Mouse (Mus musculus) myocyte (in vitro differentiated cells): ENCODE measurements at regions not wholly inside any gene's neighbourhood (a gene's known extent, or its start where the extent isn't known, plus 50 kb on each side); places are given as distances from the start of the nearest gene placed in this dataset.

ENCODE experiments used
- H3K27me3 ChIP-seq: one replicate; pipeline ENCODE4 v1.6.1; 2011; ENCODE audit not compliant: control insufficient read depth, insufficient read depth, insufficient read length
- H3K36me3 ChIP-seq: one replicate; pipeline ENCODE4 v1.6.1; 2011; ENCODE audit not compliant: control insufficient read depth, insufficient read depth
- H3K4me2 ChIP-seq: one replicate; pipeline ENCODE4 v1.6.1; 2011; ENCODE audit warnings: low read depth, control low read depth
- H3K4me3 ChIP-seq: one replicate; pipeline ENCODE4 v1.5.1; 2011; ENCODE audit warnings: mild to moderate bottlenecking, control low read depth, moderate library complexity
- H3K79me2 ChIP-seq: one replicate; pipeline ENCODE4 v1.6.1; 2011; ENCODE audit not compliant: control insufficient read depth, insufficient read depth
- H3ac ChIP-seq: one replicate; pipeline ENCODE4 v1.6.1; 2011; ENCODE audit not compliant: control insufficient read depth, insufficient read length
- CEBPB ChIP-seq: IDR thresholded peaks from 2 replicates; pipeline ENCODE4 v1.6.1; 2011; ENCODE audit warnings: mild to moderate bottlenecking, moderate library complexity; ENCODE audit not compliant: poor library complexity, insufficient read depth, severe bottlenecking
- E2F4 ChIP-seq: IDR thresholded peaks from one replicate; pipeline ENCODE4 v1.6.1; 2011; ENCODE audit warnings: mild to moderate bottlenecking, control low read depth, moderate library complexity; ENCODE audit not compliant: insufficient read depth
- MAX ChIP-seq: IDR thresholded peaks from one replicate; pipeline ENCODE4 v1.6.1; 2011; ENCODE audit warnings: low read depth, mild to moderate bottlenecking, control low read depth
- MYOD1 ChIP-seq, 3 experiments: IDR thresholded peaks; one replicate each; pipeline ENCODE4 v1.6.1; 2011; ENCODE audit warnings: control low read depth in 2 of 3, low read depth in 2 of 3, mild to moderate bottlenecking in 2 of 3, moderate library complexity in 1 of 3; ENCODE audit not compliant: insufficient read length in 2 of 3, control insufficient read depth in 1 of 3
- MYOG ChIP-seq, 3 experiments: IDR thresholded peaks; one replicate each; pipeline ENCODE4 v1.6.1; 2011; ENCODE audit warnings: control low read depth in 2 of 3, low read depth in 2 of 3, mild to moderate bottlenecking in 2 of 3; ENCODE audit not compliant: insufficient read length in 2 of 3, control insufficient read depth in 1 of 3, insufficient read depth in 1 of 3
- POLR2A ChIP-seq: IDR thresholded peaks from one replicate; pipeline ENCODE4 v1.6.1; 2011; ENCODE audit warnings: low read depth, mild to moderate bottlenecking, control low read depth, moderate library complexity; ENCODE audit not compliant: insufficient read length
- POLR2AphosphoS2 ChIP-seq: IDR thresholded peaks from one replicate; pipeline ENCODE4 v1.6.1; 2011; ENCODE audit warnings: low read depth, control low read depth; ENCODE audit not compliant: insufficient read length
- REST ChIP-seq: IDR thresholded peaks from one replicate; pipeline ENCODE4 v1.6.1; 2011; ENCODE audit warnings: mild to moderate bottlenecking, control low read depth, moderate library complexity; ENCODE audit not compliant: insufficient read depth, insufficient read length
- SRF ChIP-seq: IDR thresholded peaks from one replicate; pipeline ENCODE4 v1.6.1; 2011; ENCODE audit warnings: low read depth; ENCODE audit not compliant: control insufficient read depth, insufficient read length
- TCF12 ChIP-seq: IDR thresholded peaks from one replicate; pipeline ENCODE4 v1.6.1; 2011; ENCODE audit warnings: mild to moderate bottlenecking, control low read depth; ENCODE audit not compliant: poor library complexity, insufficient read depth, severe bottlenecking
- TCF3 ChIP-seq: IDR thresholded peaks from one replicate; pipeline ENCODE4 v1.6.1; 2011; ENCODE audit warnings: low read depth, control low read depth; ENCODE audit not compliant: insufficient read length
- USF1 ChIP-seq: IDR thresholded peaks from one replicate; pipeline ENCODE4 v1.6.1; 2011; ENCODE audit warnings: low read depth, mild to moderate bottlenecking, control low read depth, moderate library complexity

GRCm38 (mm10) chr7:37215498-37215897 is 517.6 kb downstream of the Tshz3 start:
- no peaks in the 10 kb centered on the region for H3K79me2 ChIP-seq
- H3K36me3 ChIP-seq, result no peaks in the 10 kb centered on the region
- no peaks in the 10 kb centered on the region for H3K27me3 ChIP-seq
- TF ChIP-seq SRF, result no peak
- TF ChIP-seq POLR2AphosphoS2, result no peak
- TF ChIP-seq REST, result no peak
- TF ChIP-seq POLR2A, result no peak
- no peak for TF ChIP-seq MAX
- no peak for TF ChIP-seq CEBPB
- TF ChIP-seq E2F4, result no peak
- no peak for TF ChIP-seq MYOD1 (IDR thresholded peaks at IDR 0.05; ENCODE audit: control insufficient read depth in 1 of 3, insufficient read length in 2 of 3, low read depth in 2 of 3)
- no peak for TF ChIP-seq TCF3
- no peak for TF ChIP-seq TCF12
- no peak for TF ChIP-seq USF1
- no peak for TF ChIP-seq MYOG (IDR thresholded peaks at IDR 0.05; ENCODE audit: control insufficient read depth in 1 of 3, insufficient read depth in 1 of 3, insufficient read length in 2 of 3, low read depth in 2 of 3)
- H3ac ChIP-seq, result no peak overlapping the region
- H3K4me3 ChIP-seq, result no peak overlapping the region
- H3K4me2 ChIP-seq, result no peak overlapping the region

GRCm38 (mm10) chr7:37220476-37220875 is 522.6 kb downstream of the Tshz3 start:
- H3K27me3 ChIP-seq, result no peaks in the 10 kb centered on the region
- H3K36me3 ChIP-seq, result no peaks in the 10 kb centered on the region
- H3K4me3 ChIP-seq, result no peak overlapping the region
- no peak overlapping the region for H3ac ChIP-seq
- no peak for TF ChIP-seq REST
- TF ChIP-seq MYOG (IDR thresholded peaks at IDR 0.05; ENCODE audit: control insufficient read depth in 1 of 3, insufficient read depth in 1 of 3, insufficient read length in 2 of 3, low read depth in 2 of 3), result no peak
- TF ChIP-seq TCF12, result no peak
- TF ChIP-seq SRF, result no peak
- no peak for TF ChIP-seq TCF3
- no peak for TF ChIP-seq MYOD1 (IDR thresholded peaks at IDR 0.05; ENCODE audit: control insufficient read depth in 1 of 3, insufficient read length in 2 of 3, low read depth in 2 of 3)
- no peak for TF ChIP-seq USF1
- TF ChIP-seq MAX, result no peak
- TF ChIP-seq CEBPB, result no peak
- no peak for TF ChIP-seq POLR2A
- TF ChIP-seq E2F4, result no peak
- no peak for TF ChIP-seq POLR2AphosphoS2
- no peaks in the 10 kb centered on the region for H3K79me2 ChIP-seq
- no peak overlapping the region for H3K4me2 ChIP-seq

GRCm38 (mm10) chr7:37226423-37226822 is 528.5 kb downstream of the Tshz3 start:
- no peak for TF ChIP-seq POLR2A
- no peak for TF ChIP-seq USF1
- TF ChIP-seq MYOG (IDR thresholded peaks at IDR 0.05; ENCODE audit: control insufficient read depth in 1 of 3, insufficient read depth in 1 of 3, insufficient read length in 2 of 3, low read depth in 2 of 3), result no peak
- no peak for TF ChIP-seq TCF12
- no peak for TF ChIP-seq POLR2AphosphoS2
- no peak for TF ChIP-seq REST
- TF ChIP-seq MYOD1 (IDR thresholded peaks at IDR 0.05; ENCODE audit: control insufficient read depth in 1 of 3, insufficient read length in 2 of 3, low read depth in 2 of 3), result no peak
- no peak for TF ChIP-seq MAX
- no peak for TF ChIP-seq SRF
- no peak for TF ChIP-seq TCF3
- TF ChIP-seq E2F4, result no peak
- TF ChIP-seq CEBPB, result no peak
- no peak overlapping the region for H3ac ChIP-seq
- no peak overlapping the region for H3K4me2 ChIP-seq
- no peaks in the 10 kb centered on the region for H3K79me2 ChIP-seq
- H3K27me3 ChIP-seq, result no peaks in the 10 kb centered on the region
- H3K36me3 ChIP-seq, result no peaks in the 10 kb centered on the region
- H3K4me3 ChIP-seq, result no peak overlapping the region

GRCm38 (mm10) chr7:37230641-37231347 is 532.9 kb downstream of the Tshz3 start:
- Histone ChIP-seq H3K27me3 (no peaks in the 10 kb centered on the region), H3K4me3 (no peak overlapping the region), H3K36me3 (no peaks in the 10 kb centered on the region), H3K4me2 (no peak overlapping the region), H3ac (no peak overlapping the region), H3K79me2 (no peaks in the 10 kb centered on the region)
- TF ChIP-seq POLR2A, result no peak
- TF ChIP-seq CEBPB, result no peak
- TF ChIP-seq MAX, result no peak
- no peak for TF ChIP-seq TCF12

- Histone ChIP-seq H3K4me2 (no peak overlapping the region), H3K36me3 (no peaks in the 10 kb centered on the region), H3K27me3 (no peaks in the 10 kb centered on the region), H3ac (no peak overlapping the region), H3K79me2 (no peaks in the 10 kb centered on the region), H3K4me3 (no peak overlapping the region)
- TF ChIP-seq SRF (no peak), TCF3 (no peak), CEBPB (no peak), TCF12 (no peak), MAX (no peak), POLR2A (no peak), REST (no peak), USF1 (no peak), E2F4 (no peak), MYOD1 (IDR thresholded peaks at IDR 0.05; ENCODE audit: control insufficient read depth in 1 of 3, insufficient read length in 2 of 3, low read depth in 2 of 3) (no peak), MYOG (IDR thresholded peaks at IDR 0.05; ENCODE audit: control insufficient read depth in 1 of 3, insufficient read depth in 1 of 3, insufficient read length in 2 of 3, low read depth in 2 of 3) (no peak)
These were observed 532.6 kb downstream of the Zfp536 start for GRCm38 (mm10) chr7:37240832-37241231.
